Mouse (Mus musculus): ENCODE results near the gene Mrps21. TPM values are rescaled to one million over a fixed set of nuclear protein-coding genes. Genes with fewer than 3 reads are reported as not detected.
"Not testable (repeated sequence)": the region's sequence is repeated elsewhere in the genome, so short reads cannot be mapped to it uniquely, and the experiment has no call there.

Gene Mrps21
- polyA plus RNA-seq (2011; ENCODE audit: insufficient read depth, insufficient read length, low read depth, missing spikeins), result 142 and 163 TPM in 2 replicates

- H3K4me3 ChIP-seq (ENCODE audit: low read depth, low read length), result peak within 1 kb of the TSS; percentile 93
- H3K9ac ChIP-seq (ENCODE audit: low read depth, poor library complexity, severe bottlenecking), result peak within 1 kb of the TSS; percentile 88
- H3K9me3 ChIP-seq (replicated peaks; ENCODE audit: control insufficient read depth, insufficient read depth, low read length, poor library complexity, severe bottlenecking), result no peaks in the 10 kb centered on the region
- H3K4me1 ChIP-seq (ENCODE audit: control insufficient read depth, insufficient read depth, low read length), result peaks cover 4% of the 10 kb centered on the region
- no peaks in the 10 kb centered on the region for H3K27me3 ChIP-seq (ENCODE audit: control insufficient read depth, insufficient read depth, low read length, poor library complexity, severe bottlenecking)
- peak within 1 kb of the TSS; percentile 44 for H3K27ac ChIP-seq (ENCODE audit: insufficient read depth, low read length)
- TF ChIP-seq POLR2A (IDR thresholded peaks at IDR 0.05; ENCODE audit: insufficient read depth, low read length) (peak; percentile 78), EP300 (IDR thresholded peaks at IDR 0.05; ENCODE audit: insufficient read depth, low read depth, low read length) (no peak), CTCF (IDR thresholded peaks at IDR 0.05; ENCODE audit: low read depth, low read length) (no peak)
- H3K36me3 ChIP-seq (ENCODE audit: control insufficient read depth, insufficient read depth, low read length, poor library complexity, severe bottlenecking), result peaks cover 7% of the 10 kb centered on the region
Measured at GRCm38 (mm10) chr3:95871392-95871867, at the start of gene Mrps21. TSS of gene Mrps21 (minus strand) at chr3:95871519.

GRCm38 (mm10) chr3:95920532-95920931 is 49.2 kb upstream of the Mrps21 start:
- not testable (repeated sequence) for H3K9me3 ChIP-seq (replicated peaks; ENCODE audit: control insufficient read depth, insufficient read depth, low read length, poor library complexity, severe bottlenecking); H3K4me1 ChIP-seq (ENCODE audit: control insufficient read depth, insufficient read depth, low read length); H3K36me3 ChIP-seq (ENCODE audit: control insufficient read depth, insufficient read depth, low read length, poor library complexity, severe bottlenecking)

GRCm38 (mm10) chr3:95916760-95917159 is 45.4 kb upstream of the Mrps21 start:
- Histone ChIP-seq H3K27ac (ENCODE audit: insufficient read depth, low read length) (no peak overlapping the region), H3K9ac (ENCODE audit: low read depth, poor library complexity, severe bottlenecking) (no peak overlapping the region), H3K4me3 (ENCODE audit: low read depth, low read length) (no peak overlapping the region), H3K36me3 (ENCODE audit: control insufficient read depth, insufficient read depth, low read length, poor library complexity, severe bottlenecking) (no peaks in the 10 kb centered on the region), H3K4me1 (ENCODE audit: control insufficient read depth, insufficient read depth, low read length) (no peaks in the 10 kb centered on the region), H3K27me3 (ENCODE audit: control insufficient read depth, insufficient read depth, low read length, poor library complexity, severe bottlenecking) (no peaks in the 10 kb centered on the region), H3K9me3 (replicated peaks; ENCODE audit: control insufficient read depth, insufficient read depth, low read length, poor library complexity, severe bottlenecking) (no peaks in the 10 kb centered on the region)
- TF ChIP-seq POLR2A (IDR thresholded peaks at IDR 0.05; ENCODE audit: insufficient read depth, low read length) (no peak), CTCF (IDR thresholded peaks at IDR 0.05; ENCODE audit: low read depth, low read length) (no peak), EP300 (IDR thresholded peaks at IDR 0.05; ENCODE audit: insufficient read depth, low read depth, low read length) (no peak)

More at GRCm38 (mm10) chr3:95920532-95920931, 49.2 kb upstream of the Mrps21 start:
- not testable (repeated sequence) for H3K9ac ChIP-seq (ENCODE audit: low read depth, poor library complexity, severe bottlenecking); H3K27ac ChIP-seq (ENCODE audit: insufficient read depth, low read length); H3K27me3 ChIP-seq (ENCODE audit: control insufficient read depth, insufficient read depth, low read length, poor library complexity, severe bottlenecking); H3K4me3 ChIP-seq (ENCODE audit: low read depth, low read length)

GRCm38 (mm10) chr3:95914706-95915105 is 43.4 kb upstream of the Mrps21 start:
- Histone ChIP-seq H3K27ac (ENCODE audit: insufficient read depth, low read length) (no peak overlapping the region), H3K4me3 (ENCODE audit: low read depth, low read length) (no peak overlapping the region), H3K4me1 (ENCODE audit: control insufficient read depth, insufficient read depth, low read length) (peaks cover 2% of the 10 kb centered on the region), H3K27me3 (ENCODE audit: control insufficient read depth, insufficient read depth, low read length, poor library complexity, severe bottlenecking) (no peaks in the 10 kb centered on the region), H3K9me3 (replicated peaks; ENCODE audit: control insufficient read depth, insufficient read depth, low read length, poor library complexity, severe bottlenecking) (no peaks in the 10 kb centered on the region), H3K36me3 (ENCODE audit: control insufficient read depth, insufficient read depth, low read length, poor library complexity, severe bottlenecking) (no peaks in the 10 kb centered on the region), H3K9ac (ENCODE audit: low read depth, poor library complexity, severe bottlenecking) (no peak overlapping the region)
- TF ChIP-seq POLR2A (IDR thresholded peaks at IDR 0.05; ENCODE audit: insufficient read depth, low read length) (no peak), CTCF (IDR thresholded peaks at IDR 0.05; ENCODE audit: low read depth, low read length) (no peak), EP300 (IDR thresholded peaks at IDR 0.05; ENCODE audit: insufficient read depth, low read depth, low read length) (no peak)

- H3K4me3 ChIP-seq (ENCODE audit: low read depth, low read length), result no peak overlapping the region
- H3K27me3 ChIP-seq (ENCODE audit: control insufficient read depth, insufficient read depth, low read length, poor library complexity, severe bottlenecking), result 0 out of 2 replicates have a peak, but pooled peaks cover 6% of the 10 kb centered on the region
- H3K27ac ChIP-seq (ENCODE audit: insufficient read depth, low read length), result no peak overlapping the region
- TF ChIP-seq POLR2A (IDR thresholded peaks at IDR 0.05; ENCODE audit: insufficient read depth, low read length), result no peak
- no peak for TF ChIP-seq CTCF (IDR thresholded peaks at IDR 0.05; ENCODE audit: low read depth, low read length)
- no peak for TF ChIP-seq EP300 (IDR thresholded peaks at IDR 0.05; ENCODE audit: insufficient read depth, low read depth, low read length)
- H3K36me3 ChIP-seq (ENCODE audit: control insufficient read depth, insufficient read depth, low read length, poor library complexity, severe bottlenecking), result no peaks in the 10 kb centered on the region
- no peak overlapping the region for H3K9ac ChIP-seq (ENCODE audit: low read depth, poor library complexity, severe bottlenecking)
- H3K9me3 ChIP-seq (replicated peaks; ENCODE audit: control insufficient read depth, insufficient read depth, low read length, poor library complexity, severe bottlenecking), result no peaks in the 10 kb centered on the region
- peaks cover 6% of the 10 kb centered on the region for H3K4me1 ChIP-seq (ENCODE audit: control insufficient read depth, insufficient read depth, low read length)
Measured at GRCm38 (mm10) chr3:95907613-95908012, 36.3 kb upstream of the Mrps21 start.

- Histone ChIP-seq H3K4me1 (ENCODE audit: control insufficient read depth, insufficient read depth, low read length) (peaks cover 6% of the 10 kb centered on the region), H3K36me3 (ENCODE audit: control insufficient read depth, insufficient read depth, low read length, poor library complexity, severe bottlenecking) (no peaks in the 10 kb centered on the region), H3K27ac (ENCODE audit: insufficient read depth, low read length) (no peak overlapping the region), H3K27me3 (ENCODE audit: control insufficient read depth, insufficient read depth, low read length, poor library complexity, severe bottlenecking) (0 out of 2 replicates have a peak, but pooled peaks cover 6% of the 10 kb centered on the region), H3K9ac (ENCODE audit: low read depth, poor library complexity, severe bottlenecking) (0 out of 2 replicates have a peak overlapping the region, but pooled peaks have one; percentile 13), H3K9me3 (replicated peaks; ENCODE audit: control insufficient read depth, insufficient read depth, low read length, poor library complexity, severe bottlenecking) (no peaks in the 10 kb centered on the region), H3K4me3 (ENCODE audit: low read depth, low read length) (no peak overlapping the region)
- no peak for TF ChIP-seq EP300 (IDR thresholded peaks at IDR 0.05; ENCODE audit: insufficient read depth, low read depth, low read length)
- peak; percentile 95 for TF ChIP-seq CTCF (IDR thresholded peaks at IDR 0.05; ENCODE audit: low read depth, low read length)
Measured at GRCm38 (mm10) chr3:95906860-95907259, 35.5 kb upstream of the Mrps21 start.

Data from ES-Bruce4 (cell line).